Mouse (Mus musculus) heart, postnatal 0 days (tissue): Measurements from ENCODE around the gene Efnb2. TPM values are rescaled to one million over a fixed set of nuclear protein-coding genes. Genes with fewer than 3 reads are reported as not detected.

Experiments used
- ATAC-seq: fragments of 200-750 bp; cut with Nextera tagmentation; 2 replicates; pipeline ENCODE4 v1.8.0; 2017; ENCODE audit warnings: low read depth, moderate number of reproducible peaks, moderate library complexity; ENCODE audit not compliant: insufficient read depth
- DNase-seq: peaks from one replicate; pipeline ENCODE4 v3.0.0-alpha.2; 2016; ENCODE audit warnings: low spot score
- H3K27ac ChIP-seq: fragments of 300-500 bp; sonication (generic); 2 replicates; pipeline ENCODE4 v1.5.1; 2014; ENCODE audit warnings: low read depth, mild to moderate bottlenecking
- H3K27me3 ChIP-seq: fragments of 300-500 bp; sonication (generic); 2 replicates; pipeline ENCODE4 v1.6.1; 2014; ENCODE audit warnings: low read length, mixed read lengths; ENCODE audit not compliant: control insufficient read depth, insufficient read depth
- H3K36me3 ChIP-seq: fragments of 300-500 bp; sonication (generic); replicated peaks from 2 replicates; pipeline ENCODE4 v1.6.1; 2014; ENCODE audit warnings: low read length, mixed read lengths; ENCODE audit not compliant: control insufficient read depth, insufficient read depth
- H3K4me1 ChIP-seq: fragments of 300-500 bp; sonication (generic); 2 replicates; pipeline ENCODE4 v1.6.1; 2014; ENCODE audit warnings: antibody characterized with exemption; ENCODE audit not compliant: control insufficient read depth, insufficient read depth
- H3K4me2 ChIP-seq: fragments of 300-500 bp; sonication (generic); 2 replicates; pipeline ENCODE4 v1.6.1; 2014; ENCODE audit warnings: low read depth, mild to moderate bottlenecking, low read length, moderate library complexity
- H3K4me3 ChIP-seq: fragments of 300-500 bp; sonication (generic); 2 replicates; pipeline ENCODE4 v1.5.1; 2014; ENCODE audit warnings: low read depth, low read length
- H3K9ac ChIP-seq: fragments of 300-500 bp; sonication (generic); replicated peaks from 2 replicates; pipeline ENCODE4 v1.6.1; 2014; ENCODE audit warnings: low read depth, low read length, mixed read lengths
- H3K9me3 ChIP-seq: fragments of 300-500 bp; sonication (generic); replicated peaks from 2 replicates; pipeline ENCODE4 v1.6.1; 2016; ENCODE audit warnings: low read length; ENCODE audit not compliant: control insufficient read depth
- CTCF ChIP-seq: IDR thresholded peaks from 2 replicates; pipeline ENCODE4 v1.5.1; 2016; ENCODE audit warnings: antibody characterized with exemption, control low read depth, low read depth
- EP300 ChIP-seq: IDR thresholded peaks from 2 replicates; pipeline ENCODE4 v1.6.1; 2016; ENCODE audit warnings: antibody characterized with exemption, low read depth
- WGBS: fragments of 180-500 bp; shearing (Covaris S2); extraction: QIAGEN DNeasy Blood & Tissue Kit; methylation state at CpG from one replicate; pipeline ENCODE4 v1.1.7; 2014; 5-methylcytosine and 5-hydroxymethylcytosine counted together
- polyA plus RNA-seq: library from polyadenylated mRNA; unstranded; fragments of >200 nt; fragmentation: Nextera tagmentation; extraction: Ambion mirVana; gene quantifications from 2 replicates; pipeline ENCODE4 v1.2.1, GENCODE M21; 2015
- total RNA-seq: library from RNA; depleted of rRNA; stranded (reverse); fragments of >200 nt; gene quantifications from 2 replicates; pipeline ENCODE4 v1.2.3, GENCODE M21; 2014; ENCODE audit warnings: low replicate concordance

The Efnb2 gene
- total and polyA plus RNA-seq, 2 experiments from 2014 or later: 6.2 to 13.8 TPM

- no peaks in the 10 kb centered on the region for H3K27me3 ChIP-seq
- 0 out of 2 replicates have a peak overlapping the region, but pooled peaks have one; percentile 4 for H3K27ac ChIP-seq
- no peak overlapping the region for H3K4me3 ChIP-seq
- ATAC-seq (no peak), DNase-seq (no peak)
- WGBS: 74% methylated on average over 21 of the region's 21 CpGs
- no peaks in the 10 kb centered on the region for H3K4me1 ChIP-seq
- TF ChIP-seq CTCF (no peak), EP300 (no peak)
- H3K9ac ChIP-seq: no peak overlapping the region
- no peaks in the 10 kb centered on the region for H3K9me3 ChIP-seq
- H3K4me2 ChIP-seq: no peak overlapping the region
- H3K36me3 ChIP-seq: peaks cover 26% of the 10 kb centered on the region
Observed at GRCm38 (mm10) chr8:8620536-8620935, 40.5 kb downstream of the Efnb2 start.

- Histone ChIP-seq H3K4me2 (no peak overlapping the region), H3K4me1 (no peaks in the 10 kb centered on the region), H3K36me3 (peaks cover 26% of the 10 kb centered on the region), H3K27ac (no peak overlapping the region), H3K27me3 (no peaks in the 10 kb centered on the region), H3K9me3 (no peaks in the 10 kb centered on the region), H3K4me3 (no peak overlapping the region), H3K9ac (no peak overlapping the region)
- 60% methylated on average over 19 of the region's 19 CpGs for WGBS
- no peak for ATAC-seq
- no peak for DNase-seq
- TF ChIP-seq CTCF (no peak), EP300 (no peak)
Observed at GRCm38 (mm10) chr8:8619221-8620194, 41.5 kb downstream of the Efnb2 start.

GRCm38 (mm10) chr8:8613844-8614243, 47.2 kb downstream of the Efnb2 start:
- TF ChIP-seq CTCF: no peak
- TF ChIP-seq EP300: no peak
- Histone ChIP-seq H3K9ac (no peak overlapping the region), H3K27me3 (no peaks in the 10 kb centered on the region), H3K4me3 (no peak overlapping the region), H3K27ac (no peak overlapping the region), H3K9me3 (no peaks in the 10 kb centered on the region), H3K36me3 (no peaks in the 10 kb centered on the region), H3K4me2 (no peak overlapping the region), H3K4me1 (no peaks in the 10 kb centered on the region)
- no peak for DNase-seq
- WGBS: 53% methylated on average over 1 of the region's 1 CpGs
- no peak for ATAC-seq

GRCm38 (mm10) chr8:8611928-8612327, 49.1 kb downstream of the Efnb2 start:
- H3K4me1 ChIP-seq: no peaks in the 10 kb centered on the region
- DNase-seq: no peak
- no peak overlapping the region for H3K9ac ChIP-seq
- H3K4me2 ChIP-seq: no peak overlapping the region
- ATAC-seq: no peak
- no peak overlapping the region for H3K4me3 ChIP-seq
- 64% methylated on average over 4 of the region's 4 CpGs for WGBS
- no peaks in the 10 kb centered on the region for H3K27me3 ChIP-seq
- no peak for TF ChIP-seq CTCF
- TF ChIP-seq EP300: no peak
- no peaks in the 10 kb centered on the region for H3K36me3 ChIP-seq
- H3K27ac ChIP-seq: no peak overlapping the region
- no peaks in the 10 kb centered on the region for H3K9me3 ChIP-seq

DNA sequence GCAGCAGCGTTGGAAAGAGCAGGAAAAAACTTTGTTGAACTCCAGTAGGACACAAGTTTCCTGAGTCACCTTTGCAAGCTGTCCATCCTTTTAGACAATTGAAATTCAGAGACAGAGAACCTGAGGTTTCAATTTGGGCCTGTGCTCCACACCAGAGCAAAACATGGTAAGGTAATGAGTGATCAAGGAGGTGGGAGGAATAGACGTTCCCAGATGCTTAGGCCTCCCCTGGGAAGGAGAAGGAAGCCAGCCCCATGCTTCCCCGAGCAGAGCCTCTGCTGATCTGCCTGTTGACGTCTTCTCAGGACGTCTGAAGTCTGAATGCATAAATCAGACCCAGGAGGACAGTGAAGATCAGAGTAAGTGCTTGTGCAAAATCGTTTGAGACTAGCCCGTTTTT, 51.3 kb downstream of the Efnb2 start:
- no peak overlapping the region for H3K9ac ChIP-seq
- ATAC-seq (no peak), DNase-seq (no peak)
- 35% methylated on average over 7 of the region's 7 CpGs for WGBS
- H3K27me3 ChIP-seq: no peaks in the 10 kb centered on the region
- no peak overlapping the region for H3K4me3 ChIP-seq
- no peak for TF ChIP-seq CTCF
- no peak for TF ChIP-seq EP300
- H3K4me1 ChIP-seq: no peaks in the 10 kb centered on the region
- no peak overlapping the region for H3K27ac ChIP-seq
- no peaks in the 10 kb centered on the region for H3K9me3 ChIP-seq
- no peak overlapping the region for H3K4me2 ChIP-seq
- H3K36me3 ChIP-seq: no peaks in the 10 kb centered on the region
